Mouse (Mus musculus) heart, embryonic 16.5 days (tissue): Measurements from ENCODE around the gene Med13. TPM values are rescaled to one million over a fixed set of nuclear protein-coding genes. Genes with fewer than 3 reads are reported as not detected.
A peak's percentile ranks its signal among the peaks of the same experiment; 100 is the strongest.

ENCODE experiments used
- ATAC-seq: fragments of 200-750 bp; cut with Nextera tagmentation; replicated peaks from 2 replicates; pipeline ENCODE4 v1.8.0; 2017; ENCODE audit warnings: moderate number of reproducible peaks; ENCODE audit not compliant: insufficient read depth, low FRiP score; ENCODE audit errors: extremely low read depth
- H3K27ac ChIP-seq: fragments of 300-500 bp; sonication (generic); 2 replicates; pipeline ENCODE4 v1.5.1; 2014; ENCODE audit warnings: mild to moderate bottlenecking, low read length, control low read depth, moderate library complexity
- H3K27me3 ChIP-seq: fragments of 300-500 bp; sonication (generic); 2 replicates; pipeline ENCODE4 v1.6.1; 2014; ENCODE audit warnings: low read length, mixed read lengths; ENCODE audit not compliant: control insufficient read depth, insufficient read depth
- H3K36me3 ChIP-seq: fragments of 300-500 bp; sonication (generic); 2 replicates; pipeline ENCODE4 v1.6.1; 2014; ENCODE audit not compliant: control insufficient read depth, insufficient read depth
- H3K4me1 ChIP-seq: fragments of 300-500 bp; sonication (generic); 2 replicates; pipeline ENCODE4 v1.6.1; 2014; ENCODE audit warnings: low read length, mixed read lengths; ENCODE audit not compliant: control insufficient read depth, insufficient read depth
- H3K4me2 ChIP-seq: fragments of 300-500 bp; sonication (generic); 2 replicates; pipeline ENCODE4 v1.6.1; 2014; ENCODE audit warnings: low read depth, mild to moderate bottlenecking, control low read depth, low read length
- H3K4me3 ChIP-seq: fragments of 300-500 bp; sonication (generic); 2 replicates; pipeline ENCODE4 v1.5.1; 2014; ENCODE audit warnings: mild to moderate bottlenecking, control low read depth, low read length
- H3K9ac ChIP-seq: fragments of 300-500 bp; sonication (generic); 2 replicates; pipeline ENCODE4 v1.6.1; 2014; ENCODE audit warnings: low read length, control low read depth
- H3K9me3 ChIP-seq: fragments of 300-500 bp; sonication (generic); replicated peaks from 2 replicates; pipeline ENCODE4 v1.6.1; 2016; ENCODE audit warnings: low read length; ENCODE audit not compliant: control insufficient read depth
- whole genome bisulfite sequencing: fragments of 180-500 bp; shearing (Covaris S2); extraction: QIAGEN DNeasy Blood & Tissue Kit; methylation state at CpG from one replicate; pipeline ENCODE4 v1.1.7; 2014; 5-methylcytosine and 5-hydroxymethylcytosine counted together
- polyA plus RNA-seq: library from polyadenylated mRNA; unstranded; fragments of >200 nt; fragmentation: Nextera tagmentation; extraction: Ambion mirVana; gene quantifications from 2 replicates; pipeline ENCODE4 v1.2.1, GENCODE M21; 2015

Med13 gene
- polyA plus RNA-seq, 1 experiment from 2014 or later: 6.2 TPM

- Histone ChIP-seq H3K9ac (no peak overlapping the region), H3K4me2 (no peak overlapping the region), H3K36me3 (no peaks in the 10 kb centered on the region), H3K4me3 (no peak overlapping the region), H3K27me3 (no peaks in the 10 kb centered on the region), H3K27ac (no peak overlapping the region), H3K9me3 (no peaks in the 10 kb centered on the region), H3K4me1 (peaks cover 16% of the 10 kb centered on the region)
- WGBS: 72% methylated on average over 10 of the region's 10 CpGs
- no peak for ATAC-seq
Measured at GRCm38 (mm10) chr11:86382520-86383157, 25.2 kb upstream of the Med13 start.

- H3K4me2 ChIP-seq: no peak overlapping the region
- H3K4me3 ChIP-seq: no peak overlapping the region
- no peak for ATAC-seq
- no peak overlapping the region for H3K27ac ChIP-seq
- no peaks in the 10 kb centered on the region for H3K9me3 ChIP-seq
- H3K9ac ChIP-seq: no peak overlapping the region
- 56% methylated on average over 5 of the region's 5 CpGs for WGBS
- no peaks in the 10 kb centered on the region for H3K36me3 ChIP-seq
- H3K27me3 ChIP-seq: no peaks in the 10 kb centered on the region
- peaks cover 16% of the 10 kb centered on the region for H3K4me1 ChIP-seq
Measured at GRCm38 (mm10) chr11:86381478-86382091, 24.2 kb upstream of the Med13 start.

- H3K36me3 ChIP-seq: no peaks in the 10 kb centered on the region
- H3K4me2 ChIP-seq: no peak overlapping the region
- ATAC-seq: no peak
- 61% methylated on average over 12 of the region's 12 CpGs for WGBS
- no peaks in the 10 kb centered on the region for H3K9me3 ChIP-seq
- no peaks in the 10 kb centered on the region for H3K27me3 ChIP-seq
- H3K27ac ChIP-seq: no peak overlapping the region
- no peak overlapping the region for H3K4me3 ChIP-seq
- peaks cover 16% of the 10 kb centered on the region for H3K4me1 ChIP-seq
- H3K9ac ChIP-seq: no peak overlapping the region
Measured at GRCm38 (mm10) chr11:86380521-86381238, 23.3 kb upstream of the Med13 start.

GRCm38 (mm10) chr11:86378981-86379380 lies 21.6 kb upstream of the Med13 start:
- H3K4me2 ChIP-seq: no peak overlapping the region
- H3K27ac ChIP-seq: no peak overlapping the region
- no peak overlapping the region for H3K9ac ChIP-seq
- no peak overlapping the region for H3K4me3 ChIP-seq
- 63% methylated on average over 4 of the region's 4 CpGs for WGBS
- H3K36me3 ChIP-seq: no peaks in the 10 kb centered on the region
- peaks cover 16% of the 10 kb centered on the region for H3K4me1 ChIP-seq
- H3K9me3 ChIP-seq: no peaks in the 10 kb centered on the region
- no peaks in the 10 kb centered on the region for H3K27me3 ChIP-seq
- no peak for ATAC-seq

GRCm38 (mm10) chr11:86377841-86378240 lies 20.4 kb upstream of the Med13 start:
- Histone ChIP-seq H3K4me2 (no peak overlapping the region), H3K4me3 (no peak overlapping the region), H3K9ac (no peak overlapping the region), H3K27me3 (no peaks in the 10 kb centered on the region), H3K9me3 (no peaks in the 10 kb centered on the region), H3K4me1 (peaks cover 16% of the 10 kb centered on the region), H3K36me3 (no peaks in the 10 kb centered on the region), H3K27ac (no peak overlapping the region)
- ATAC-seq: no peak
- WGBS: 85% methylated on average over 5 of the region's 5 CpGs

- H3K4me1 ChIP-seq: peaks cover 16% of the 10 kb centered on the region
- H3K36me3 ChIP-seq: no peaks in the 10 kb centered on the region
- WGBS: 75% methylated on average over 4 of the region's 4 CpGs
- no peaks in the 10 kb centered on the region for H3K9me3 ChIP-seq
- H3K4me3 ChIP-seq: no peak overlapping the region
- ATAC-seq: no peak
- H3K4me2 ChIP-seq: no peak overlapping the region
- no peak overlapping the region for H3K9ac ChIP-seq
- no peaks in the 10 kb centered on the region for H3K27me3 ChIP-seq
- H3K27ac ChIP-seq: no peak overlapping the region
Measured at GRCm38 (mm10) chr11:86376707-86377106, 19.3 kb upstream of the Med13 start.

GRCm38 (mm10) chr11:86375086-86375485 lies 17.7 kb upstream of the Med13 start:
- Histone ChIP-seq H3K9ac (no peak overlapping the region), H3K9me3 (no peaks in the 10 kb centered on the region), H3K4me1 (no peaks in the 10 kb centered on the region), H3K4me2 (no peak overlapping the region), H3K4me3 (no peak overlapping the region), H3K27ac (no peak overlapping the region), H3K27me3 (no peaks in the 10 kb centered on the region), H3K36me3 (no peaks in the 10 kb centered on the region)
- ATAC-seq: no peak
- 79% methylated on average over 6 of the region's 6 CpGs for WGBS

GRCm38 (mm10) chr11:86371266-86371665 lies 13.9 kb upstream of the Med13 start:
- ATAC-seq: peak; percentile 14; the same call in 1 of the 2 replicates
- 67% methylated on average over 7 of the region's 7 CpGs for WGBS
- Histone ChIP-seq H3K36me3 (no peaks in the 10 kb centered on the region), H3K9me3 (no peaks in the 10 kb centered on the region), H3K27me3 (no peaks in the 10 kb centered on the region), H3K4me3 (no peak overlapping the region), H3K9ac (no peak overlapping the region), H3K27ac (no peak overlapping the region), H3K4me2 (no peak overlapping the region), H3K4me1 (no peaks in the 10 kb centered on the region)

- H3K4me1 ChIP-seq: no peaks in the 10 kb centered on the region
- H3K9me3 ChIP-seq: no peaks in the 10 kb centered on the region
- H3K9ac ChIP-seq: no peak overlapping the region
- no peak overlapping the region for H3K4me3 ChIP-seq
- H3K4me2 ChIP-seq: no peak overlapping the region
- no peak overlapping the region for H3K27ac ChIP-seq
- 81% methylated on average over 5 of the region's 5 CpGs for WGBS
- ATAC-seq: no peak
- no peaks in the 10 kb centered on the region for H3K27me3 ChIP-seq
- no peaks in the 10 kb centered on the region for H3K36me3 ChIP-seq
Measured at GRCm38 (mm10) chr11:86369860-86370259, 12.5 kb upstream of the Med13 start.
